13 mouse cellular contexts compared by ENCODE assay signal in the genomic region with DNA sequence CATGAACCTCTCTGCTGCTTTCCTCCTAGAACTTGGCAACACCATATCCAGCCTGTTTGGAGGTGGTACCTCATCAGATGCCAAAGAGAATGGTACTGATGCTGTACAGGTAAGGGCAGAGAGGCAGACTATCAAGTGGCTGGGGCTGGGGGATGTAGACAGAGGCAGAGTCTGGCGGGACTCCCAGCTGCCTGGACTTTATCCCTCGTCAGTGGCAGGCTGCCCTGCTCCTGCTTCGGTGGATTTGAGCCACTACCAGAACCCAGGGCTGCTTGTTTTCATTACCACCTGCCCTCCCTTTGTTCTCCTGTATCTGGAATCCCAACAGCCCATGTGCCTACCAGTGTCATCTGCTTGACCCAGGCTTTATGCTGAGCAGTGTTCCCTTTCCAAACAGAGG. TPM values are rescaled to one million over a fixed set of nuclear protein-coding genes. Genes with fewer than 3 reads are reported as not detected.
A peak's percentile ranks its signal among the peaks of the same experiment; 100 is the strongest.
DNase-seq lines count a peak whose midpoint lies in the region.
"Had no signal": no experiment of that assay in that cellular context is flagged by ENCODE, and none has a peak within 500 bp of the region (broad histone marks: within the 10 kb centered on the region; RNA-seq: fewer than 3 reads in every experiment).

No protein-coding gene starts in this region.

- DNase-seq in kidney, adult 11 months = peak; percentile 56
- DNase-seq in kidney, postnatal 4 days = no peak
- DNase-seq in kidney, postnatal 14 days = peak; percentile 34
- no peak for DNase-seq in kidney, postnatal 10 days
- DNase-seq in kidney, postnatal 25 days = peak; percentile 57 to 62
- DNase-seq in left cerebral cortex, postnatal 4 days = no peak
- DNase-seq: adrenal gland, adult 8-10 months; adrenal gland, postnatal 36 days; cerebellum, adult 2 months; cerebellum, postnatal 14 days; gastrocnemius, postnatal 14 days; heart, postnatal 10 days; heart, postnatal 4 days had no signal

- intact Hi-C loops in left cerebral cortex, postnatal 4 days (cut with DNase I) = no loop called here

RNA-seq across cellular contexts. Expression of a gene that starts 7.9 kb away (rescaled TPM):
- total RNA-seq in left cerebral cortex, postnatal 4 days (2021) = 10 to 100 TPM; 87.2 to 90.0 TPM

RNA-seq across cellular contexts. Expression of a gene that starts 9.4 kb away (rescaled TPM):
- 10 to 100 TPM; 41.5 to 44.9 TPM for total RNA-seq in left cerebral cortex, postnatal 4 days (2021)

RNA-seq across cellular contexts. Expression of a gene that starts 19.7 kb away (rescaled TPM):
- total RNA-seq in left cerebral cortex, postnatal 4 days (2021) = 1,000 to 10,000 TPM in 1 of 2 experiments, 100 to 1,000 TPM in 1; 978 to 1,068 TPM

RNA-seq across cellular contexts. Expression of a gene that starts 20.2 kb away (rescaled TPM):
- total RNA-seq in left cerebral cortex, postnatal 4 days (2021) = 100 to 1,000 TPM; 126 to 129 TPM

RNA-seq across cellular contexts. Expression of a gene that starts 25.8 kb away (rescaled TPM):
- 10 to 100 TPM; 39.5 to 45.9 TPM for total RNA-seq in left cerebral cortex, postnatal 4 days (2021)

Comparison
In these comparisons a context has a peak if more than half of its experiments do, and no peak if none do; other contexts are left out.
1. DNase-seq: peak in kidney, adult 11 months (single experiment), kidney, postnatal 14 days (single experiment) and kidney, postnatal 25 days (2 of 2); none in kidney, postnatal 4 days (0 of 2), kidney, postnatal 10 days (single experiment) and left cerebral cortex, postnatal 4 days (single experiment).